Mouse (Mus musculus): ENCODE results near the gene Nim1k.

- no peak for TF ChIP-seq CTCF (IDR thresholded peaks at IDR 0.05; ENCODE audit: borderline replicate concordance, control insufficient read depth, extremely low read depth, insufficient read depth, low read length, poor library complexity)
- TF ChIP-seq POLR2A (IDR thresholded peaks at IDR 0.05; ENCODE audit: control insufficient read depth, extremely low read depth, insufficient read depth, low read length, poor library complexity) = no peak
Observed at GRCm38 (mm10) chr13:119723368-119723767, 32.3 kb downstream of the Nim1k start.

Measured in thymus, adult 2 months (tissue).